Mouse (Mus musculus) MN1 (cell line): Measurements from ENCODE around the gene Uvrag.

Experiments
- DNase-seq: peaks from one replicate; pipeline ENCODE4 v3.0.0-alpha.2; 2016; ENCODE audit warnings: low spot score

The Uvrag gene

GRCm38 (mm10) chr7:99139841-99140491, 975 bp downstream of the Uvrag start:
- peak; percentile 49 for DNase-seq

DNA sequence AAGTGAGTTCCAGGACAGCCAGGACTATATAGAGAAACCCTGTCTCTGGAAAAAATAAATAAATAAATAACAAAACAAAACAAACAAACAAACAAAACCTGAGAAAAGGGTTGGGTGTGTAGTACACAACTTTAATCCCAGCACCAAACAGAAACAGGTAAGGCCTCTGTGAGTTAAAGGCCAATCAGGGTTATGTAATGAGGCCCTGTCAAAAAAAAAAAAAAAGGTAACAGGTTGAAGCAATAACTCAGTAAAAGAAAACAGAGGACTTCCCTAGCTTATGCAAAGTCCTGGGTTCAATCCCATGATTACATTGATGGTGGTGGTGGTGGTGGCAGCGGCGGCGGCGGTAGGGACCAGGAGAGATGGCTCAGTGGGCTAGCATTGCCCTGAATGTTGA, 3.4 kb downstream of the Uvrag start:
- no peak for DNase-seq

DNA sequence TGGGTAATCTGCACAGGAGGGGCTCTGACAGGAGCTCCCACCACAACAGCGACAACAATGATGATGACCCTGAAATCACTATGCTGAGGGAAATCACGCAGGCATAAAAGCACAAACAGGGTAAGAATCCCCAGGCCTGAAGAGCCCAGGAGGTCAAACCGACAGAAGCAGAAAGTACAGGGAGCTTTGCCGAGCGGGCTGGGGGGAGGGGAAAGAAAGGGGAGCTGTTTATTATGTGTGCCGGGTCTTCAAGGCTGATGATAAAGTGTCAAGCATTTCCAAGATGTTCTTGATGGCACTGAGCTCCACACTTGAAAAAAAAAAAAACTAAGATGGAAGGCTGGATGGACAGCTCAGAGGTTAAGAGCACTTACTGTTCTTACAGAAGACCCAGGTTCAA, 4.2 kb downstream of the Uvrag start:
- DNase-seq, result no peak

GRCm38 (mm10) chr7:99133811-99134402, 7.0 kb downstream of the Uvrag start:
- DNase-seq, result no peak

DNA sequence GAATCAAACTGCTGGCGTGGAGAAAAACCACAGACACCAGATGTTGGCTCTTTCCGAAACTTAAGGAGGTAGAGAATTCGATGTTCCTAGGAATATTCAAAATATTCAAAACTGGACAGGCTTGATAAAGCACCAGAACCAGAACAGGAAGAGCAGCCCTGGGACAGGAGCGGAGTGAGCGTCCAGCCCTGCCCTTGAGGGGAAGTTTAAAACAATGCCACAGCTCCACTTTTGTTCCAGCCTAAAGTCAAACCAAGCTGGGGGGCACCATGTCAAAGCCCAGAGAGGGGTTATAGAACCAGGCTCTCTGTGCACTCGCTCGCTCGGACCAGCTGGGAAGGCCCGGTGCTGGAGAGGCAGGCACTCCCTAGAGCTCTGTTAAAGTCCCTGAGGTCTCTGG, 8.3 kb downstream of the Uvrag start:
- DNase-seq, result no peak

- no peak for DNase-seq
Measured at GRCm38 (mm10) chr7:99131819-99132353, 9.1 kb downstream of the Uvrag start.

GRCm38 (mm10) chr7:99128965-99129364, 12.0 kb downstream of the Uvrag start:
- DNase-seq, result no peak

- no peak for DNase-seq
Measured at GRCm38 (mm10) chr7:99128020-99128950, 12.7 kb downstream of the Uvrag start.

GRCm38 (mm10) chr7:99126057-99126456, 14.9 kb downstream of the Uvrag start:
- no peak for DNase-seq

DNA sequence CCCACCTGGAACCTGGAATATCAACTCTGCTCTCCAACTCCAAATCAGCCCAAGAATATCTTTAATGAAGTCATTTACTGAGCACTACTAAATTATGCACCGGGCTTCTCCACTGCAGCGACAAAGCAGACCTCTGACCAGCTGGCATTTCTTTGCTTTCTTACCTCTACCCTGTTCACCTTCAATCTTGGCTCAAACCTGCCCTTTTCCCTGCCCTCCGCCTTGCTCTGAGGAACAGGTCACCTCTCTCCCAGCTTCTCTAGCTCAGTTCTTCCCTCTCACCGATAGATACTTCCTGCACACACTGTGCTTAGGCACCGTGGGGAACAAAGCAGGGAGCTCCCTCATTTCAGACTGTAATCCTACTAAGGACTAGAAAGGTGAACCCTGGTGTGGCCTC, 18.3 kb downstream of the Uvrag start:
- no peak for DNase-seq

- DNase-seq, result no peak
Measured at GRCm38 (mm10) chr7:99120865-99121521, 19.9 kb downstream of the Uvrag start.

DNA sequence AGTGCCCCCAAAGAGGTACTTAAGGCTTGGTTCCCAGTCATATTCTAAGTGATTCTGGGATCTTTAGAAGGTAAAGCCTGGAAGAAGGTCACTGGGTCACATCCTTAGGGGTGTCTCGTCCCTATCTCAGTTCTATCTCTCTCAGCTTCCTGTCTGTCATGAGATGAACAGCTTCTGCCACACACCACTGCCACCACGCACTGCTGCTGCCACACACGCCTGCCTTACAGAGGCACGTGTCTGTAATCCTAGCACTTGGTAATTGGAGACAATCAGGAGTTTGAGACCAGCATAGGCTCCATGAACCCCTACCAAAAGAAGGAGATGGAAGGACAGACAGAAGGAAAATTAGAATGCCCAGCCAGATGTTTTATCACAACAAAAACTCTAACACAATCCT, 20.9 kb downstream of the Uvrag start:
- DNase-seq, result no peak

- DNase-seq, result no peak
Measured at GRCm38 (mm10) chr7:99116781-99117180, 24.2 kb downstream of the Uvrag start.

DNA sequence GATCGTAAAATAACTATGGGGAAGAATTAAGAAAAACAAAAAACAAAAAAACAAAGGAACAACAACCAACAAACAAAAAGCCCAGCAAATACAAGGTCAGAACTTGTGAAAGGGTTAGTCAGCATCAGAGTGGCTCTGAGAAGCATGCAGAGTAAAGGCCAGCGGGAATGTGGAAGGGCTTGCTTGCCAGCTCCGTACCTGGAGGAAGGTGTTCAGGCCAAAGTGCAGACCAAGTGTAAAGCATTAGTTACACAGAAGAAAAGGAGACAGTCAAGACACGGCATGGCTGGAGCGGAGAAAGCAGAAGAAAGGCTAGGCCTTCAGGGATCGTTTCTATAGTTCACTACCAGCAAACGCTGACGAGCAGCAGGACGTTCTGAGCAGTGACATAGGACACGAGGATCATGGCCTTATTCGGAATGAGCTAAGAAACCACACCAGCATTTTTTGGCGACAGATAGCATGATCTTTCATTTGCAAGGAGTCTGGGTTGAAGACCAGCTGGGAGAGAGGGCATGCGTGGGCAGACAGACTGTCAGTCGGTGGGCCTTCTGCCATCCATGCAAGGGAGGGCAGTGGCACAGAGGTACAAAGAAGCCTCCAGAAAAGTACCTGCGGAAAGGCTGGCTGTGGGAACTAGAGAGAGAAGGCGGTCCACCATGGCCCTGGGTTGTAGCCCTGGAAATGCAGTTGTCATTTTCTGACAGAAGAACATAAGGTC, 26.8 kb downstream of the Uvrag start:
- DNase-seq, result no peak

DNA sequence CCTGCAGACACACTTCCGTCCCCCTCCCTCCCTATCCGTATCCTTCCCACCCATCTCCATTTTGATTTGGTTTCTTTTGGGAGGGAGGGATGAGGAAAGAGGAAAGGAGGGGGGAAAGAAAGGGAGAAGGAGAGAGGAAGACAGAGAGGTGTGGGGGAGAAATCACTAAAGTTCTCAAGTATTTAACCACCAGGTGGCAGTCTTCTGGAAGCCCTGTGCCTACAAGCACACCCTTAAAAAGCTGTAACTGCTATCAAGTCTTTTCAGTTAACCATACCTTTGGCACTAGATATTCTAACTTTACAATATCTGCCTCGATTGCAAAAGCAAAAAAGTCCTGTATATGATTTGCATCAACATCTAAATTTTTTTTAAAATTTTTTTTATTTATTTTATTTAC, 33.4 kb downstream of the Uvrag start:
- DNase-seq, result peak; percentile 78

GRCm38 (mm10) chr7:99106714-99107270, 34.1 kb downstream of the Uvrag start:
- no peak for DNase-seq

- no peak for DNase-seq
Measured at GRCm38 (mm10) chr7:99101767-99102593, 39.0 kb downstream of the Uvrag start.

DNA sequence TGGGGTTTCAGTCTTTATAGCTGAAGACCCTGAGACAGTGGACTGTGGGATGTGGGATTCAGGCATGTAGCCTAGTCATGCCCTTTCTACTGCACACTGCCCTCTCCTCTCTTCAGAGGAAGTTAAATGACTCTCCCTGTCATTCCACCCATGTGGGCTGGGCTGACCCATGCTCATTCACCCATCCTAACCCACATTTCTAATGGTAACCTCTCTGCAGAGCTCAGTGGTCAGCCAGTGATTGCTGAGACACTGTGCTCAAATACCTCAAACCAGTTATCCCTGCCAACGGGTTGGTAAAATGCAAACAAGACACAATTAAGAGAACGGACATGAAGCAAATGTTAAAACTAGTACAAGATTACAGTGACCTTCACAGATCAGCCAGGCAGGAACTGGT, 39.9 kb downstream of the Uvrag start:
- DNase-seq, result no peak

DNA sequence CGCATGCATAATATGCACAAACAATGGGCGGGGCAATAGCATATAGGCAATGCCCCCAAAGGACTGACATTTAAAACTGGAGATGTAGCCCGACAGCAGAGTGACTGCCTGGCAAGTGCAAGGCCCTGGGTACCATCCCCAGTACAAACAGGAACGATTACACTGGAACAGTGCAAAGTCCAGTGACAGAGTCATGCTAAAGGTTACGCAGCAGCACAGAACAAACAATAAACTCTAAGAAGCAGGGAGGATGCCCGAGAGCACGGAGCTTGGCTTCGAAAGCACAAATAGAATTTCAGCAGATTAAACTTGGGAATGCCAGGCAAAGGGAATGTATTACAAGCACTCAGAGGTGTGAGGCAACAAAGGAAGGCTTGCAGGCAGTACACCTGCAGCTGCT, 40.4 kb downstream of the Uvrag start:
- DNase-seq, result no peak

DNA sequence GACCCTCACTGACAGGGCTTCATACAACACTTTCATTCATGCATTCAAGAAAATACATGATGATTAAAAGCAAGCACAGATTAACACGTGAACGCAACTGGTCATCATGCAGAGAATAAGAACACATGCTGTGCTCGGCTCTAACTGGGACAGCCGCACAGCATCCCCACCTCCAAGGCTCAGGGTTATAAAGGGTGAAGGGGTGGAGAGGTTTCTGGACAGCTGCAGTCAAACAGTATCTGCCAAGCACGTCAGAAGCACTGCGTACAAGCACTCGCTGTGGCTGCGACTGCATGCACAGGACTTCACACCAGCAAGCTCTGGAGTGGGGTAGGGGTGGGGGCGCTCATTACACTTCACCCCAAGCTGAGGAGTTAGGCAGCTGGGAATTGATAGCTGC, 40.9 kb downstream of the Uvrag start:
- no peak for DNase-seq
